Mouse (Mus musculus): ENCODE data around the gene Adgrl1. TPM values are rescaled to one million over a fixed set of nuclear protein-coding genes. Genes with fewer than 3 reads are reported as not detected.

The Adgrl1 gene
- total and polyA plus RNA-seq, 3 experiments, result 58.4 to 112 (median 97.0) TPM

- DNase-seq, result no peak
These were observed 1.9 kb downstream of the Adgrl1 start for GRCm38 (mm10) chr8:83901566-83902485.

DNA sequence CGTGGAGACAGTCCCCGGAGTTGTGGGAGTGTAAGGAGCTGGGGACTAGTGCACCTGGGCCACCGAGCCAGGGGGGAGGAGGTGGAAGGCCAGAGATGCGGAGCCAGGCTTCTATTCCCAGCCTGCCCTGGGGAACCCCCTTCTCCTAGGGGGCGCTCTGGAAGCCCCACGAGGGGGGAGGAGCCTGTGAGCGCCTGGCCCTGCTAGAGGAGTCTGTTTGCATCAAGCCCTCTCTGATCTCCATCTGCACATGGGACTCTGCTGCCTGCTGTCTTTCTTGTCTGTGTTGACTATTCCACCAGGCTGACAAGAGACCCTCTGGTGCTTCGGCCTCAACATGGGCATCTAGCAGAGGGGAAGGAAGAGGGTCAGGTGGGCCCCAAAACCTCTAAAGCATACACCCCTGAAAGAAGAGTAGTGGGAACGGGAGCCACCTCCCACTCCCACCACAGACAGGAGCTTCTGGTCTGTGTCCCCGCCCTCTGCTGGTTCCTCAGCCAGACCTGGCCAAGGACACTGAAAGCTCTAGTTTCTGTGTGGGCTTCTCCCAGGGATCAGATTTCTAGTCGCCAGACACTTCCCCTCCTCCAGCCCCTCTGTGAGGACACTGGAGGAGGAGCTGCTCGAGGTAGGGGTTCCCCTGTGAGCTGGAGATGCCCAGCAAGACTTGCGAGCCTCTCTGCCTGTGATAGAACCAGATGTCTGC is 3.2 kb downstream of the Adgrl1 start:
- DNase-seq, result peak; percentile 57

DNA sequence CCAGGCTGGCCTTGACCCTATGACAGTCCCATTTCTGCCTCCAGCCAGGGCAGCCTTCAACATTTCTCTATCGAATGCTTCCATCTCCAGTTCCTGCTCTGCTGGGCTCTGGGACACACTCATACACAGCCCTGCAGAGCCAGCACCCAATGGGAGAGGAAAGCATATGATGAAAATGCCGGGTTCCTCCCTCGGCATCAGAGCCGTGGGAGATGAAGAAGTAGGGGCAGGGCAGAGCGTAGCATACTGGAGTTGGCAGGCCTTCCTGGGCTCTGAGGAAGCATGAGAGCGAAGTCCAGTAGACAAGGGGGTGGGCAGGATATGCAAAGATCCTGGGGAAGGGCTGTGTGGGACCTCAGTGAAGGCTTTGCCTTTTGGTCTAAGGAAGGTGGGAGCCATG is 8.7 kb downstream of the Adgrl1 start:
- DNase-seq, result no peak

DNA sequence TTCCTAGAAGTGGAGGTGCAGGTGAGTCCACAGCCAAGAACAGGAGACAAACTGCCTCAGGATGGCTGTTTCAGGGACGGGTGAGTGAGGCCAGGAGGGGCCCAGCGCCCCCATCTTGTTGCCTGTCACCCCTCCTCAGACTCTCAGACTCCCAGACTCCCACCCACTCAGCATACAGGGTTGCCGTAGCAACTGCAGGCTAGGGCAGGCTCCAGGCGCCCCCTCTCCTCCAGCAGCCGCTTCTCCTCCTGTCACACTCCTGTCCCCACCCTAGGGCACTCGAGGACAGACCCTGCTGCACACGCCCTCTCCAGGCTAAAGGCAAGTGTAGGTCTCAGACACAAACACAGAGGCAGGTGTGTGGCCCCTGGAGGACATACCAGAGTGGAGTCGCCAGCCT is 9.4 kb downstream of the Adgrl1 start:
- no peak for DNase-seq

DNA sequence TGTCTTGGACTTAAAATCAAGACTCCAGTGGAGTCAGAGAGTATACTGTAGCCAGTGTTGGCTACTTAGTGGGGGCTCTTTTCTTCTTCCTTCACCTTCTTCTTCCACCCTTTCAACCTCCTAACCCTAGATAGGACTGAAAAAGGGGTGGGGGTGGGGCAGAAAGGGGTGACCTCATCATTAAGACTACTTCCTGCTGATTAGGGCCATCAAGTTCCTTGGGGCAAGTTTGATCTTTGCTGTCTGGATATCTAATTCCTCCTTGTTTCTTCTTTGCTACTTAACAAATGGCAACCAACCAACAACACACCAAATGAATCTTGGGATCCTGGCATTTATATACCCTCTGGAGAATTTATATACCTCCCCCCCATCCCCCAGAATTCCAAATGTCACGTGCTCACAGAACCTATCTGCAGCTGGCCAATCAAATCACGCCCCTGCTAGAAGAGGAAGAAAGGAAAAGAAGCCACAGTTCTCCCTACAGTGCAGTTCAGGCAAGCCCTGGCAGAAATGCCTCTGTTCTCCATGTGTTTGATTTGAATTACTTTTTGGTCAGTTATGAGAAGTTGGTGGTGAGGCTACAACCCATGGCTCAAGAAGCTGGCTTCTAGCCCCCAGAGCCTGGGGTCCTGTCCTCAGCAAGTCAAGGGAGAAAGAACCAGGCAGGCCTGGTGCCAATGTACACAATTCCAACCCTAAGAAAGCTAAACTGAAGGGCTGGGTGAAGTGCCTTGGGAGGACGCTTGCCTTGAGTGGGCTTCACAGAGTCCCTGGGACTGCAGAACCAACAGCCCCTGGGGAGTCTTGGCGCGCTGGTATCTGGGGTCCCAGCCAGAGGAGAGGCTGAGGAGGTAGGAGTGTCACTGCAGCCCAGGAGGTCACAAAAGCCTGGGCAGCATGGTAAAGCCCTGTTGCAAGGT is 12.2 kb downstream of the Adgrl1 start:
- DNase-seq, result no peak

DNA sequence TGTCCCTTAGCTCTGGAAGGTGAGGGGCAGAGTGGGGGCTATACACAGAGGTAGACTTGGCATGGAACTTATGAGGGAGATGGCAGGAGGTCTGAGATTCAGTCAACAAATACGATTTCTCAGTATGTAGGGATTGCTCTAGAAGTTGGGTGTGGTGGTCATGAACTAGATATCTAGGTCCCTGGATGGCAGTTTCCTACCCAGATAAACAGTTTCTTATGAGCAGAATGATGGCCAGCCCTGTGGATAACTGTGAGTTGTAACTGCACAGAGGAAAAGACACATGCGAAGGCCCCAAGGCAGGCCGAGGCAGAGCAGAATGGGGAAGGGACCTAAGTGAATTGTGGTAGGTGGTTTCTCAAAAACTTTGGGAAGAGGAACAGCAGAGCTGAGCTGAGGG is 14.3 kb downstream of the Adgrl1 start:
- DNase-seq, result no peak

DNA sequence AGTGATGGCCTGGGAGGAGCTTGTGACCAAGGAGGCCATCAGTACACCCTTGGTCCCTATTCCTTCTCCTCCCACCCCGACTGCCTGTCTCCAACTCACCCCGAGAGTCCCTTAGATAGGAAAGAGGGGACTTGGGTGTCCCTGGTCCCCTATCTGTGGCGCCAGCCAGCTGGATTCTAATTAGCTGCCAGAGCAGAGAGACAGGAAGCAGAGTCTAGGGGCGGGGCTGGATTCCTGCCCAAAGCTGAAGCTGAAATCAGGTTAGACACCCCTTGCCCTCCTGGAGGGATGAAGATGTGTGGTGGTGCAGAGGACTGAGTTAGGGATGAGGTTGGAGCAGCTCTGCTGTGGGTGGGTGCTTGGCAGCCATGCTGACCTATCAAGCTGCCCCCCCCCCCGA is 15.0 kb downstream of the Adgrl1 start:
- DNase-seq, result no peak

DNA sequence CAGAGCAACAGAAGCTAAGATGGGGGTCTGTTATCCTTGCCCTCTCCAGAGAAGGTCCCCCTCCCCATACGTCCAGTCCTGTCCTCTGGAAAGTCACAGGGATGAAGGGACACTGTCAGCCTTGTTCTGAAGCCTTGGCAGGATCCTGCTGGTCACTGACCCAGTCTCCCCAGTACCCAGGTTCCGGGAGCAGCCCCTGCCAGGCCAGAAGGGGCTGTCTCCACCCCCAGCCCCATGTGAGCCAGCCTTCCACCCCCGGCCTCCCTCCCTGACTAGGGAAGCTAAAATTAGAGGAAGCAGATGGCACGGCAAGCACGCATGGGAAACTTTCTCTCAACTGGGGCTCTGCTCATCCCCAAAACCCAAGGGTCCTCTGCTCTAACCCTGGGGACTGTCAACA is 16.1 kb downstream of the Adgrl1 start:
- DNase-seq, result no peak

DNA sequence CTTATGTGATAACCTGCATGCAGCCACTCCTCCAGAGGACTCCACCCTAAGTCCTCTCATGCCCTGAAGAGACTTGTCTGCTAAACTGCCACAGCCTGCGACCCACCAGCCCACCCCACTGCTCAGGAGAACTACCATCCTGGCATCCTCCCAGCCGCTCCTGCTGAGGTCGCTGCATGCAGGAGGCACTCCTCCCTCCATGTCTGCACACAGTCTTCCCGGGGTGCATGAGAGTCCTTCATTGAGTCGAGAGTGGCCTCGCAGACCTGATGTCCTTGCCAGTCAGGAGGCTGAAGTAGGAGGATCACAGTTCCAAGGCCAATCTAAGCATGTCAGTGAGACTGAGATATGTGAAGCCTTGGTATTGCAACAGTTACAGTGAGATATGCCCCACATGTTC is 17.7 kb downstream of the Adgrl1 start:
- peak; percentile 81 for DNase-seq

DNA sequence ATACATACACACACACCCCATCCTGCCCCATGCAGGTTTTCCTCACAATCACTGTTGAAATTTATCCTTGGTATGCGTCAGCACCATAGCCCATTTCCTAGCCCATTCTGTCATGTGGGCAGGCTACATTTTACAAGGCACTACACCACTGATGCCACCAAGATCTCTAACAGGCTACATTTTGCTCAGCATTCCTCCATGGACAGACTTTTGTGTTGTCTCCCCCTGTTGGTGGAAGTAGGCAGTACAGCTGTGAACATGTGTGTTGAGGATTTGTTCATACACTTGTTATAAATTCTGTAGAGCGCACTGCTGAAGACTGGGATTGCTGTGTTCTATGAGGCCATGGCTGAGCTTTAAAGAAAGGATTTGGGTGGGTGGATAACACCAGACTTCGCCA is 21.7 kb downstream of the Adgrl1 start:
- peak; percentile 78 for DNase-seq

GRCm38 (mm10) chr8:83922727-83923126 is 22.8 kb downstream of the Adgrl1 start:
- DNase-seq, result no peak

- no peak for DNase-seq
These were observed 24.7 kb downstream of the Adgrl1 start for GRCm38 (mm10) chr8:83924585-83924984.

GRCm38 (mm10) chr8:83926266-83926665 is 26.4 kb downstream of the Adgrl1 start:
- peak; percentile 89 for DNase-seq

DNA sequence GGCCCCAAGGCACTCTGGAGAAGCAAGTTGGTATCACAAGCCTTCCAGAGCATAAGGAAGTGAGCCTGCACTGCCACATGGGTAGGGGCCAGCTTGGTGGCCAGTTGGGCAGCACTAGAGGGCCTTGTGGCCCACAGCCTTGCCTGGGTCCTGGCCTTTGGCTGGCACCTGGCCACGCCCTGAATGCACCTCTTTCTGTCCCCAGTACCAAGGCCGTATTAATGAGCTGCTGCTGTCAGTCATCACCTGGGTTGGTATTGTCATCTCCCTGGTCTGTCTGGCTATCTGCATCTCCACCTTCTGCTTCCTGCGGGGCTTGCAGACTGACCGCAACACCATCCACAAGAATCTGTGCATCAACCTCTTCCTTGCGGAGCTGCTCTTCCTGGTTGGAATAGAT is 34.3 kb downstream of the Adgrl1 start:
- DNase-seq, result no peak

- peak; percentile 66 for DNase-seq
These were observed 35.1 kb downstream of the Adgrl1 start for GRCm38 (mm10) chr8:83934994-83935393.

- DNase-seq, result no peak
These were observed 35.5 kb downstream of the Adgrl1 start for GRCm38 (mm10) chr8:83935435-83935834.

DNA sequence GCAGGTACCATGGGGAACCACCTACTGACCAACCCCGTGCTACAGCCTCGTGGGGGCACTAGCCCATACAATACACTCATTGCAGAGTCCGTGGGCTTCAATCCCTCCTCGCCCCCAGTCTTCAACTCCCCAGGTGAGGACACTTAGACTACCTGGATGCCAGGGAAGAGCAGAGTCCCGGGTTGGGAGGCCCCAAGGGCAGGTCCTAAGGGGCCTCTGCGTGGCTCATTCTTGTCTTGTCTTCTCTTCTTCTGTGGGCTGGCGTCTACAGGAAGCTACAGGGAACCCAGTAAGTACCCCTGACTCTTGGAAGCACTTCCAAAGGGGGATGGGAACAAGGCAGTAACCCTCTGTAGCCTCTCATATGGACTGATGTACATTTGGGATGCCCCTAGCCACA is 37.7 kb downstream of the Adgrl1 start:
- DNase-seq, result no peak

GRCm38 (mm10) chr8:83938330-83938729 is 38.4 kb downstream of the Adgrl1 start:
- no peak for DNase-seq

GRCm38 (mm10) chr8:83941066-83941677 is 41.3 kb downstream of the Adgrl1 start:
- DNase-seq, result peak; percentile 75

GRCm38 (mm10) chr8:83942446-83942845 is 42.5 kb downstream of the Adgrl1 start:
- no peak for DNase-seq

DNA sequence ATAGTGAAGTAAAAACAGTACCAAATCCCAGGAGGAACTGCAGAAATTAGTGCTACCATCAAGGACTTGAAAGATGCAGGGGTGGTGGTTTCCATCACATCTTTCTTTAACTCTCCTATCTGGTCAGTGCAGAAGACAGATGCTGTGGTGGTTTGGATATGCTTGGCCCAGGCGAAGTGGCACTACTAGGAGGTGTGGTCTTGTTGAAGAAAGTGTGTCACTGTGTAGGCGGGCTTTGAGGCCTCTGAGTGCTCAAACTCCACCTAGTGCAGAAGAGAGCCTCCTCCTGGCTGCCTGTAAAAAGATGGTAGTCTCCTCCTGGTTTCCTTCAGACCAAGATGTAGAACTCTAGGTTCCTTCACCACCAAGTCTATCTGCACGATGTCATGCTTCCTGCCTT is 45.6 kb downstream of the Adgrl1 start:
- DNase-seq, result no peak

- DNase-seq, result no peak
These were observed 54.8 kb downstream of the Adgrl1 start for GRCm38 (mm10) chr8:83954749-83955105.
